Mouse (Mus musculus): Measurements from ENCODE around the gene Gm11595. TPM values are rescaled to one million over a fixed set of nuclear protein-coding genes. Genes with fewer than 3 reads are reported as not detected.
"Not testable (repeated sequence)": the region's sequence is repeated elsewhere in the genome, so short reads cannot be mapped to it uniquely, and the experiment has no call there.

The Gm11595 gene
- total RNA-seq (2021) = not detected
- long read RNA-seq, experiment 1 = 0 reads
- long read RNA-seq, experiment 2 = 0 reads

GRCm38 (mm10) chr11:99772813-99773212 is at the start of gene Gm11595:
TSS of gene Gm11595 (minus strand) at chr11:99772913.
- not testable (repeated sequence) for DNase-seq (ENCODE audit: low spot score in 2 of 2)

DNA sequence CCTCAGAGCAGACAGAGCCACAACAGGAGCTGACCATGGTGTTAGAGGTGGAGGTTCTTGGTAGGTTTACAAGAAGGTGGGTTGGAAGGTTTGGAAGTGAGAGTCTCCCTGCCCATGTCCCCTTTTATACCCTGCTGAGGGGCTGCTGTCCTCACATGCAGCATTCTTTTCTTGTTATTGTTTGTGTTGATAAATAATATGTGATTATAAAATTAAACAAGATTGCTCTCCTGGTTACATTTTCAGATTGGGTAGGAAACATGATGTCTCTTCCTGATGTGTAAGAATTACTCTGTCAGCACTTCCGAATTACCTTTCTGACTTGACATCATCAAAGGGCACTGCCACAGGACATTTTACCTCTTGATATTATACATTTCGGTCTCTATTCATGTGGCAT is 42.9 kb upstream of the Gm11595 start, which contains the start of gene Gm11564:
TSS of gene Gm11564 (minus strand) at position 101 of the 400 bp plus-strand sequence.
- DNase-seq (ENCODE audit: low spot score in 2 of 2) = not testable (repeated sequence)

DNA sequence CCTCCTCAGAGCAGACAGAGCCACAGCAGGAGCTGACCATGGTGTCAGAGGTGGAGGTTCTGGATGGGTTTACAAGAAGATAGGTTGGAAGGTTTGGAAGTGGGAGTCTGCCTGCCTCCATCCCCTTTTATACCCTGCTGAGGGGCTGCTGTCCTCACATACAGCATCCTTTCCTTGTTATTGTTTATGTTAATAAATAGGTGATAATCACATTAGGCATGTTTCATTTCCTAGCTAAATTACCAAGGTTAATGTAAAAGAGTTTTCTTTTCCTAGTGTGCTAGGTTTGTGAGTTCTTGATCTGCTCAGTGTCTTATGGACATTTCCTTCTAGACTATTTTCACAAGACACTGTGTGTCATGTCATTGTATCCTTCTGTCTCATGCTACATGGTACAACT is 37.1 kb upstream of the Gm11595 start, which contains the start of gene Krtap4-13:
TSS of gene Krtap4-13 (minus strand) at position 101 of the 400 bp plus-strand sequence.
- DNase-seq (ENCODE audit: low spot score in 2 of 2) = not testable (repeated sequence)

GRCm38 (mm10) chr11:99804346-99804745 is 31.6 kb upstream of the Gm11595 start, which contains the start of gene Gm11554:
TSS of gene Gm11554 (minus strand) at chr11:99804446.
- not testable (repeated sequence) for DNase-seq (ENCODE audit: low spot score in 2 of 2)

DNA sequence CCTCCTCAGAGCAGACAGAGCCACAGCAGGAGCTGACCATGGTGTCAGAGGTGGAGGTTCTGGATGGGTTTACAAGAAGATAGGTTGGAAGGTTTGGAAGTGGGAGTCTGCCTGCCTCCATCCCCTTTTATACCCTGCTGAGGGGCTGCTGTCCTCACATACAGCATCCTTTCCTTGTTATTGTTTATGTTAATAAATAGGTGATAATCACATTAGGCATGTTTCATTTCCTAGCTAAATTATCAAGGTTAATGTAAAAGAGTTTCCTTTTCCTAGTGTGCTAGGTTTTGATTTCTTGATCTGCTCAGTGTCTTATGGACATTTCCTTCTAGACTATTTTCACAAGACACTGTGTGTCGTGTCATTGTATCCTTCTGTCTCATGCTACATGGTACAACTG is 26.1 kb upstream of the Gm11595 start, which contains the start of gene Gm11569:
TSS of gene Gm11569 (minus strand) at position 101 of the 400 bp plus-strand sequence.
- DNase-seq (ENCODE audit: low spot score in 2 of 2) = not testable (repeated sequence)

- DNase-seq (ENCODE audit: low spot score in 2 of 2) = no peak
Measured at GRCm38 (mm10) chr11:99793367-99793766, 20.7 kb upstream of the Gm11595 start, which contains the start of gene Gm11596. TSS of gene Gm11596 (minus strand) at chr11:99793467.

- DNase-seq (ENCODE audit: low spot score in 2 of 2) = not testable (repeated sequence)
Measured at GRCm38 (mm10) chr11:99784900-99785299, 12.2 kb upstream of the Gm11595 start, which contains the start of gene Krtap4-9. TSS of gene Krtap4-9 (plus strand) at chr11:99785200.

DNA sequence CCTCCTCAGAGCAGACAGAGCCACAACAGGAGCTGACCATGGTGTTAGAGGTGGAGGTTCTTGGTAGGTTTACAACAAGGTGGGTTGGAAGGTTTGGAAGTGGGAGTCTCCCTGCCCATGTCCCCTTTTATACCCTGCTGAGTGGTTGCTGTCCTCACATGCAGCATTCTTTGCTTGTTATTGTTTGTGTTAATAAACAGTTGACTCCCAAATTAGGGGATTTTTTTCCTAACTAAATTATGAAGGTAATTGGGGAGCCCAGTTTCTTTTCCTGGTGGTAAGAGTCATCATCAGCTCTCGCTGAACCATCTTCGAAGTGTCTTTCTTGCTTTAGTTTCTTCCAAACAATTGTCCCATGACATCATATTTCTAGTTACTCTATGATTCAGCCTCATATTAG is 7.9 kb upstream of the Gm11595 start, which contains the start of gene Krtap4-8:
TSS of gene Krtap4-8 (minus strand) at position 101 of the 400 bp plus-strand sequence.
- no peak for DNase-seq (ENCODE audit: low spot score in 2 of 2)

DNA sequence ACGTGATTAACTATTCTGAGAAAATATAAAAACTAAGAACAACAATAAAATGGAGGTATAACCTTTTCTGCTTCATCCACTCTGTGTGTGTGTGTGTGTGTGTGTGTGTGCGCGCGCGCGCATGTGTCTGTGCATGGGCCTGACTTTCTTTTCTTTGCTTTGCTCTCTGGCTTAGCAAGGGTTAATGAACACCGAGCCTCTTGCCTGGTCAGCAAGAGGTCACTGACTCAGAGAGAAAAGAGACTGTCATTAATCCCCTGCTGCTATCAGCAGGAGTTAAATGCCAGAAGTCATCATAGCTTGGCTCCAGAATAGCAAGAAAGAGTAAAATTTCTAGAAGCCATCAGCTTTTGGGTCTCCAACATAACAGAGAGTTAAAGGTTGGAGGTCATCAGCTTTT is 5.7 kb upstream of the Gm11595 start:
- DNase-seq (ENCODE audit: low spot score in 2 of 2) = no peak

- DNase-seq (ENCODE audit: low spot score in 2 of 2) = no peak
Measured at GRCm38 (mm10) chr11:99768410-99768809, 4.3 kb downstream of the Gm11595 start.

DNA sequence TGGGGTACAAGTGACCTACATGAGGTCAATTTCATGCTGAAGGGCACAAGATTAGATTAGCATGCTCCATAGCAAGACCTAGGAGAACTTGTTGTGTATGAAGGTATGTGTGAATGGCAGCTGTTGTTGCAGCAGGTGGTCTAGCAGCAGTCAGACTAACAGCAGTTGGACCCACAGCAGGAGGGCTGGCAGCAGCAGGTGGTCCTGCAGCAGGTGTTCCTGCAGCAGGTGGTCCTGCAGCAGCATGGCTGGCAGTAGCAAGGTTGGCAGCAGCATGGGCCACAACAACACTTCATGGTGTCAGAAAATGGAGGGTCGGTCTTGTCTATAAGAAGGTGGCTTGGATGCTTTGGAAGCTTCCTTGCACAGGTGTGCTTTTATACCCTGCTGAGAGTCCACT is 13.8 kb downstream of the Gm11595 start:
- DNase-seq (ENCODE audit: low spot score in 2 of 2) = no peak

DNA sequence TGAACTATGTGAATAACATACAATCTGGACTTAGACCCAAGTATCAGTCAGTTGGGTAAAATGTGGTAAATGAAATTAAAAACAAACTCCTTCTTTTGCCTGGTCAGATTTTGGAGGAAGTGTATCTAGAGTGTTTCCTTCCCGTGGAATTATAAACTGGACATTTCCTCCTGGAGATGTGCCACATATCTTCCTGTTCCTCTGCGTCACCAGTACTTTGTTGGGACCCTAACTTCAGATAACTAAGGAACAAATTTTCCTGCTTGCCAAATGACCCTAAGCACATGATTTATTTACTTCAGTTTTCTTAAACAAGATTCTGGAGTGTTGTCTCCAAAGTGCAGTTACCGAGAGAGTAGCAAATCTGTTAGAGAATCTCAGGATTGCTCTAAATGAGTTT is 28.7 kb downstream of the Gm11595 start:
- no peak for DNase-seq (ENCODE audit: low spot score in 2 of 2)

- no peak for DNase-seq (ENCODE audit: low spot score in 2 of 2)
Measured at GRCm38 (mm10) chr11:99734190-99734589, 38.5 kb downstream of the Gm11595 start, which contains the start of gene Gm14180. TSS of gene Gm14180 (minus strand) at chr11:99734290.

DNA sequence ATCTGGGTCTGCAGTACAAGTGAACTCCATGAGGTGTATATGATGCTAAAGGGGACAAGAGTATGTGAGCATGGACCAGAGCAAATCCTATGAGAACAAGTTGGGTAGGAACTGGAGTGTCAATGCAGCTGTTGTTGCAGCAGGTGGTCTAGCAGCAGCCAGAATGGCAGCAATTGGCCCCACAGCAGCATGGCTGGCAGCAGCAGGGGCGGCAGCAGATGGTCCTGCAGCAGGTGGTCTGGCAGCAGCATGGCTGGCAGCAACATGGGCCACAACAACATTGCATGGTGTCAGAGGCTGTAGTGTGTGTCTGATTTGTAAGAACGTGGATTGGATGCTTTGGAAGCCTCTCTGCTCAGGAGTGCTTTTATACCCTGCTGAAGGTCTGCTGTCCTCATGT is 48.7 kb downstream of the Gm11595 start:
- no peak for DNase-seq (ENCODE audit: low spot score in 2 of 2)

Other genes starting within 250 kb of the Gm11595 start
- not detected for gene Krt40, start 229.8 kb downstream of the Gm11595 start, total RNA-seq (2021)
- gene Krtap3-3, start 222.0 kb downstream of the Gm11595 start, total RNA-seq (2021) = not detected
- gene Krtap3-2, start 216.1 kb downstream of the Gm11595 start, total RNA-seq (2021) = not detected
- not detected for gene Gm11939, start 213.4 kb downstream of the Gm11595 start, total RNA-seq (2021)
- gene Krtap3-1, start 206.3 kb downstream of the Gm11595 start, total RNA-seq (2021) = not detected
- not detected for gene Krtap1-5, start 191.9 kb downstream of the Gm11595 start, total RNA-seq (2021)
- not detected for gene Krtap1-4, start 189.3 kb downstream of the Gm11595 start, total RNA-seq (2021)
- not detected for gene Krtap1-3, start 181.6 kb downstream of the Gm11595 start, total RNA-seq (2021)
- gene Krtap9-3, start 174.8 kb downstream of the Gm11595 start, total RNA-seq (2021) = not detected
- gene Gm11938, start 169.6 kb downstream of the Gm11595 start, total RNA-seq (2021) = not detected
- not detected for gene Gm11937, start 162.7 kb downstream of the Gm11595 start, total RNA-seq (2021)
- gene Krtap2-4, start 158.1 kb downstream of the Gm11595 start, total RNA-seq (2021) = not detected
- gene Gm11562, start 152.5 kb downstream of the Gm11595 start, total RNA-seq (2021) = not detected
- gene Krtap4-1, start 144.7 kb downstream of the Gm11595 start, total RNA-seq (2021) = not detected
- gene Krtap4-2, start 137.8 kb downstream of the Gm11595 start, total RNA-seq (2021) = not detected
- gene Krtap4-7, start 128.8 kb downstream of the Gm11595 start, total RNA-seq (2021) = not detected
- not detected for gene Gm11555, start 122.7 kb downstream of the Gm11595 start, total RNA-seq (2021)
- gene Gm11563, start 114.0 kb downstream of the Gm11595 start, total RNA-seq (2021) = not detected
- not detected for gene Krtap4-6, start 107.0 kb downstream of the Gm11595 start, total RNA-seq (2021)
- gene Gm14190, start 82.2 kb downstream of the Gm11595 start, total RNA-seq (2021) = not detected
- gene Gm14180, start 38.6 kb downstream of the Gm11595 start, total RNA-seq (2021) = not detected
- not detected for gene Krtap4-8, start 7.8 kb upstream of the Gm11595 start, total RNA-seq (2021)
- gene Krtap4-9, start 12.3 kb upstream of the Gm11595 start, total RNA-seq (2021) = not detected
- gene Gm11596, start 20.6 kb upstream of the Gm11595 start, total RNA-seq (2021) = not detected
- not detected for gene Gm11569, start 26.0 kb upstream of the Gm11595 start, total RNA-seq (2021)
- gene Gm11554, start 31.5 kb upstream of the Gm11595 start, total RNA-seq (2021) = not detected
- not detected for gene Krtap4-13, start 37.0 kb upstream of the Gm11595 start, total RNA-seq (2021)
- gene Gm11564, start 42.8 kb upstream of the Gm11595 start, total RNA-seq (2021) = not detected
- gene 2300003K06Rik, start 65.2 kb upstream of the Gm11595 start, total RNA-seq (2021) = not detected
- gene Krtap4-16, start 78.7 kb upstream of the Gm11595 start, total RNA-seq (2021) = not detected
- gene Gm11568, start 85.0 kb upstream of the Gm11595 start, total RNA-seq (2021) = not detected
- gene Gm11559, start 91.6 kb upstream of the Gm11595 start, total RNA-seq (2021) = not detected
- not detected for gene Krtap9-1, start 100.5 kb upstream of the Gm11595 start, total RNA-seq (2021)
- gene Gm11567, start 106.3 kb upstream of the Gm11595 start, total RNA-seq (2021) = not detected
- not detected for gene Krtap31-1, start 135.0 kb upstream of the Gm11595 start, total RNA-seq (2021)
- not detected for gene Gm11565, start 141.8 kb upstream of the Gm11595 start, total RNA-seq (2021)
- gene Krtap31-2, start 163.4 kb upstream of the Gm11595 start, total RNA-seq (2021) = not detected
- gene Krtap9-5, start 175.6 kb upstream of the Gm11595 start, total RNA-seq (2021) = not detected
- not detected for gene Krtap29-1, start 206.1 kb upstream of the Gm11595 start, total RNA-seq (2021)
- not detected for gene Krtap16-1, start 213.7 kb upstream of the Gm11595 start, total RNA-seq (2021)
- not detected for gene Krtap17-1, start 221.1 kb upstream of the Gm11595 start, total RNA-seq (2021)
- not detected for gene Krt33a, start 243.3 kb upstream of the Gm11595 start, total RNA-seq (2021)

Measured in gastrocnemius, postnatal 4 days (tissue).